Mouse (Mus musculus): ENCODE data around the gene Jtb. TPM values are rescaled to one million over a fixed set of nuclear protein-coding genes. Genes with fewer than 3 reads are reported as not detected.

Gene Jtb
- polyA plus RNA-seq, 1 experiment: 91.7 TPM

DNA sequence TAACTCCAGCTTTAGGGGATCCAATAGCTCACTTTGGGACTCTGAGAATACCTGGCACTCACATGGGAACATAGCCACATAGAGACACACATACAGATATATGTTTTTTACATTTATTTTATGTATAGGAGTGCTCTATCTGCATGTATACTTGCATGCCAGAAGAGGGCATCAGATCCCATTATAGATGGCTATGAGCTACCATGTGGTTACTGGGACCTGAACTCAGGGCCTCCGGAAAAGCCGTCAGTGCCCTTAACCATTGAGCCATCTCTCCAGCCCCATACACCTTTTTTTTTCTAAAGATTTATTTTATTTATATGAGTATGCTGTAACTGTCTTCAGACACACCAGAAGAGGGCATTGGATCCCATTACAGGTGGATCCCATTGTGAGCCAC, 52.8 kb downstream of the Jtb start:
- TF ChIP-seq CTCF (IDR thresholded peaks at IDR 0.05; ENCODE audit: borderline replicate concordance, control insufficient read depth, extremely low read depth, insufficient read depth, low read length, poor library complexity): no peak
- no peak for TF ChIP-seq POLR2A (IDR thresholded peaks at IDR 0.05; ENCODE audit: control insufficient read depth, extremely low read depth, insufficient read depth, low read length, poor library complexity)
- Histone ChIP-seq H3K27ac (ENCODE audit: control insufficient read depth, insufficient read depth, low read length) (no peak overlapping the region), H3K4me3 (ENCODE audit: control insufficient read depth, insufficient read depth, low read length) (no peak overlapping the region), H3K36me3 (ENCODE audit: control insufficient read depth, insufficient read depth, low read length) (peaks cover 18% of the 10 kb centered on the region), H3K27me3 (ENCODE audit: control insufficient read depth, insufficient read depth, low read length) (no peaks in the 10 kb centered on the region), H3K4me1 (replicated peaks; ENCODE audit: control insufficient read depth, insufficient read depth, low read length) (no peaks in the 10 kb centered on the region)
- no peak for DNase-seq
- WGBS: 95% methylated on average over 2 of the region's 2 CpGs

Other genes with a start within 250 kb of the Jtb start
- gene Hax1, start 232.8 kb upstream of the Jtb start, polyA plus RNA-seq (2012; rRNA removed): 53.9 and 61.4 TPM in 2 replicates
- gene 4933434E20Rik, start 180.0 kb upstream of the Jtb start, polyA plus RNA-seq (2012; rRNA removed): 45.9 and 59.7 TPM in 2 replicates
- 199 and 208 TPM in 2 replicates for gene Ubap2l, start 179.0 kb upstream of the Jtb start, polyA plus RNA-seq (2012; rRNA removed)
- 252 and 262 TPM in 2 replicates for gene Tpm3, start 158.9 kb upstream of the Jtb start, polyA plus RNA-seq (2012; rRNA removed)
- 1.5 and 1.6 TPM in 2 replicates for gene Nup210l, start 127.5 kb upstream of the Jtb start, polyA plus RNA-seq (2012; rRNA removed)
- 1,542 and 2,177 TPM in 2 replicates for gene Rps27, start 17.9 kb upstream of the Jtb start, polyA plus RNA-seq (2012; rRNA removed)
- 1.4 and 1.5 TPM in 2 replicates for gene Rab13, start 17.9 kb upstream of the Jtb start, polyA plus RNA-seq (2012; rRNA removed)
- 0.94 and 1.3 TPM in 2 replicates for gene Creb3l4, start 11.9 kb downstream of the Jtb start, polyA plus RNA-seq (2012; rRNA removed)
- gene Slc39a1, start 16.6 kb downstream of the Jtb start, polyA plus RNA-seq (2012; rRNA removed): 68.5 and 69.2 TPM in 2 replicates
- gene Crtc2, start 22.6 kb downstream of the Jtb start, polyA plus RNA-seq (2012; rRNA removed): 151 and 161 TPM in 2 replicates
- gene Dennd4b, start 33.6 kb downstream of the Jtb start, polyA plus RNA-seq (2012; rRNA removed): 163 and 182 TPM in 2 replicates
- 69.8 and 77.6 TPM in 2 replicates for gene Gatad2b, start 61.6 kb downstream of the Jtb start, polyA plus RNA-seq (2012; rRNA removed)
- gene Slc27a3, start 158.3 kb downstream of the Jtb start, polyA plus RNA-seq (2012; rRNA removed): 15.0 and 21.2 TPM in 2 replicates
- 46.2 and 47.4 TPM in 2 replicates for gene Ints3, start 202.0 kb downstream of the Jtb start, polyA plus RNA-seq (2012; rRNA removed)
- 9.2 and 11.4 TPM in 2 replicates for gene Npr1, start 234.3 kb downstream of the Jtb start, polyA plus RNA-seq (2012; rRNA removed)
- 50.1 and 50.8 TPM in 2 replicates for gene Ilf2, start 244.5 kb downstream of the Jtb start, polyA plus RNA-seq (2012; rRNA removed)